Mouse (Mus musculus) hindlimb bud, embryonic 11.5 days (tissue): ENCODE data around the gene Dcakd.
"Not testable (repeated sequence)": the region's sequence is repeated elsewhere in the genome, so short reads cannot be mapped to it uniquely, and the experiment has no call there.

ENCODE experiments used
- DNase-seq: peaks from one replicate; pipeline ENCODE4 v3.0.0-alpha.2; 2012; ENCODE audit warnings: low read depth, low spot score; ENCODE audit errors: extremely low spot score

Gene Dcakd

DNA sequence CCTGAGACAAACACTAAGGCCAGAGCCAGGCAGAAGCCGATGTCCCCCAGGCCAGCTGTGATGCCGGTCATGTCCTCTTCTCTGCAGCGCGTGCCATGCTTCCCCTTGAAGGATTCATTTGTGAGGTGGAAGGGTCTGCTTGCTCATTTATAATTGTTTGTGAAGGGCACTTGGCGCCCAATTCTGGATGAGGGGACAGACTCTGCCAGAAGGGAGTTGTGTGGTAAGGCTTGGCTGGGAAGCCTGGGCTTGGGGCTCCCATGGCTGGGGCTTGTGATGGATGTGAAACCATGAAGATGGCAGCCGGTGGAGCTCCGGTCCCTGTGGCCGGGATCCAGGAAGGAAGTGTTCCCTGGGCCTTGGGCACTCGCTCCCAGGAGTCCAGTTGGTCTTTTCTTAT lies 44.0 kb downstream of the Dcakd start:
- no peak for DNase-seq

DNA sequence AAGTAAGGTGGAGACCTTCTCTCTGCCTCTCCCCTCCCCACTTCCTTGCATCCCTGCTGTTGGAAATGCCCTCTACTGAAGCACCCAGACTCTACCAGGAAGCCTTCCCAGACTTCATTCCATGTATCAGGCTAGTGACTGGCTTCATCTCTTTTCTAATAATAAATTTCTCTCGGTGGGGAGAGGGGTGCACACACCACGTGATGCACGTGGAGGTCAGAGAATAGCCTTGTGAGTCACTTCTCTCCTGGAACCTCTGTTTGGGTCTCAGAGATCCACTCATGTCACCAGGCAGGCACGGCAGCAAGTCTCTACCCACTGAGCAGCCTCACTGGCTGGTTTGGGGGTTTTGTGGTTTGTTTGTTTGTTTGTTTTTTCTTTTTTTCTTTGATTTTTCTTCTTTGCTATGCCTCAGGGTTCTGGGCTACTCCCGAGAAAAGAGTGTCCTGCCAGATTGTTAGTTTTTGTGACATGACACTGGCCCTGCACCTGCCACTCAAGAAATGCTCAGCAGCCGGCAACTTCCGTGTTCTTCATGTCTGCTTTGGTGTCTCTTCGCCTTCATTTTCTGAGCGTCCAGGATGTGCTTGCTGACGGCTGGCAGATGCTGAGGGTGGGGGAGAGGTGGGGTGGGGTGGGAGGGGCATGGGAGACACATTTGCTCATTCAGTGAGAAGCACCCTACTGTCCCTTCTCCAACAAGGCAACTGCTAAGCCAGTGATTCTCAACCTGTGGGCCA lies 46.8 kb downstream of the Dcakd start:
- DNase-seq, result no peak

GRCm38 (mm10) chr11:102978052-102978666 lies 50.0 kb downstream of the Dcakd start:
- no peak for DNase-seq

DNA sequence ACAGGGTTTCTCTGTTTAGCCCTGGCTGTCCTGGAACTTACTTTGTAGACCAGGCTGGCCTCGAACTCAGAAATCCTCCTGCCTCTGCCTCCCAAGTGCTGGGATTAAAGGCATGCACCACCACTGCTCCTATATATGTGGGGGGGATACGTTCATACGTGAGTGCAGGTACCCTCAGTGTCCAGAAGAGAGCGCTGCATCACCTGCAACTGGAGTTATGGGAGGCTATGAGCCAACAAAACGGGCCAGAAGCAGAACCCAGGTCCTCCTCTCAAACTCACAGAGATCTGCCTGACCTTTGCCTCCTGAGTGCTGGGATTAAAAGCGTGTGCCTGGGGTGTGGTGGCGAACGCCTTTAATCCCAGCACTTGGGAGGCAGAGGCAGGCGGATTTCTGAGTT lies 52.2 kb downstream of the Dcakd start:
- DNase-seq, result not testable (repeated sequence)

- no peak for DNase-seq
These were observed 55.8 kb downstream of the Dcakd start for GRCm38 (mm10) chr11:102972326-102972725.

DNA sequence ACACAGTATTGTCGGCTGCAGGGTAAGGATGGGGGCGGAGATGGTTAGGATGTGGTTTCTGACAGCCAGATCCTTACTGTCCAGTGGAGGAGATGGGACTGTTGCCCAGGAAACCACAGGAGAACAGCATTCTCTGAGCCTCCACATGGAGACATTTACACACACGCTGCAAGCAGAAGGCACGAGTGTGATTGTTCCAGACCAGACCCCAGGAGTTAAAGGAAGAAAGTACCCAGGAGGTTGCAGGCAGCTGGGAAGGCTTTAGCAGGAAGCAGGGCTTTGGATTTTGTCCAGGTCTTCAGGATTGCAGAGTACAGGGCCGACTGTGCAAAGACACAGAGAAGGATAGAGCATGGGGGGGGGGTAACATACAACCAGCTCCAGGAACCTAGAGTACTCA lies 56.5 kb downstream of the Dcakd start:
- DNase-seq, result no peak

- no peak for DNase-seq
These were observed 63.5 kb downstream of the Dcakd start for GRCm38 (mm10) chr11:102964547-102965091.

GRCm38 (mm10) chr11:102963855-102964546 lies 64.1 kb downstream of the Dcakd start:
- DNase-seq, result no peak

GRCm38 (mm10) chr11:102963246-102963854 lies 64.8 kb downstream of the Dcakd start:
- no peak for DNase-seq

DNA sequence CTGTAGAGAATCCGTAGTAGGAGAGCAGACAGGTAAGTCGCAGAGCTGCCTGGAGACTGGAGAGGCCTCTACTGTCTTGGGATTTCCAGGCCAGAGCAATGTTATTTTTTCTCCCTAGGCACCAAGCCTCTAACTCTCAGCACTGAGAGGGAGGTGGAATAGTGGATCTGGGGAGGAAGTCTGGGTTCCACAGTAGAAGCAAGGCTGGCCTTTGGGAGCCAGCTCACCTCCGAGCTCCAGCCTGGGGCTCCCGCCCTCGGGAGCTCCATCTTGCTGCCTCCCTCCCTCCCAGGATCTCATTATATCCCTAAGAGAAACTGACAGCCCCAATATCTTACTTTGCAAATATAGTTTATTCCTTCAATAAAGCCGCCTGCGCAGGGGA lies 65.3 kb downstream of the Dcakd start:
- DNase-seq, result no peak

DNA sequence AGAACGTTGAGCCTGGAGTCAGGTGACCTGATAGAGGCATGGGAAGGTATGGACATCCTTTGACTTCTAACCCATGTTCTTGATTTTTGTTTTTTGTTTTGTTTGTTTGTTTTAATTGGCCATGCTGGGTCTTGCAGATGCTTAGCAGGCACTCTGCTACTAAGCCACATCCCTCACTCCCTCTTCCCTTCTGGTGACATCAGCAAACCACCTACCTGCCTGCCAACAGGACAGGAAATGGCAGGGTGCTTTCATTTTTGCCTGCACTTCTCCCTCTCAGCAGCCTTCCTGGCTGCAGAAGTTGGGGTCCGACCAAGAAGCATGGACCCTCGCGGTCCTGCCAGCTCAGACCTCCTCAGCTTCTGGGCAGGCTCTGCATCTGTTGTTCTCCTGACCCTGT lies 67.1 kb downstream of the Dcakd start:
- no peak for DNase-seq

DNA sequence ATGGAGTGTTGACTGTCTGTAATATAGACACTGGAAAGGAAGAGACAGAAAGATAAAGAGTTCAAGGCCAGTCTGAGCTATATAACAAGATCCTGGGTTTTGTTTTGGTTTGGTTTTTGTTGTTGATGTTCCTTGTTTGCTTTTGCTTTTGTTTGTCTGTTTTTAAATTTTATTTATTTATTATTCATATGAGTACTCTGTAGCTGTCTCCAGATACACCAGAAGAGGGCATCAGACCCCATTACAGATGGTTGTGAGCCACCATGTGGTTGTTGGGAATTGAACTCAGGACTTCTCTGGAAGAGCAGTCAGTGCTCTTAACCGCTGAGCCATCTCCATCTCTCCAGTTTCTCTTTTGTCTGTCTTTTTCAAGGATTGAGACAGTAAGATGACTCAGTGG lies 69.3 kb downstream of the Dcakd start:
- DNase-seq, result no peak

- no peak for DNase-seq
These were observed 69.7 kb downstream of the Dcakd start for GRCm38 (mm10) chr11:102958431-102958830.

DNA sequence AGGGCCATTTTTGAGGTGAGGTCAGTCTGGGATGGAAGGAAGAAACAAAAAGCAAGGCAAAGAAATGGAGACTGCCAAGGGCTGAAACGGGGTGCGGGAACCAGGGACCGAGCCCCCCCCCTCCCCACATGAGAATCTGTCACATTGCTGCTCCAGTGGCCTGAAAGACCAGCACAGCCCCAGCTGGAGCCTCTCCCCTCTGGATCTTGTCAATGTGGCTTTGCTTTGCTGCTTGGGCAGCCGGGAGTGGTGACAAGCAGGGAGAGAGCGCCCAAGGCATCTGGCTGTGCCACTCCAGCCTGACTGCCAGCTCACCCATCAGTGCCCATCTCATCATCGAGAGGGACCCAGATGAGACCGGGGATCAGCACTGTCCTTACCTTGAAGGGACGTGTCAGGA lies 70.4 kb downstream of the Dcakd start:
- no peak for DNase-seq

GRCm38 (mm10) chr11:102956962-102957614 lies 71.0 kb downstream of the Dcakd start:
- DNase-seq, result no peak

GRCm38 (mm10) chr11:102952922-102953321 lies 75.2 kb downstream of the Dcakd start:
- DNase-seq, result no peak

- no peak for DNase-seq
These were observed 79.8 kb downstream of the Dcakd start for GRCm38 (mm10) chr11:102948043-102948961.

- no peak for DNase-seq
These were observed 81.2 kb downstream of the Dcakd start for GRCm38 (mm10) chr11:102946992-102947343.

DNA sequence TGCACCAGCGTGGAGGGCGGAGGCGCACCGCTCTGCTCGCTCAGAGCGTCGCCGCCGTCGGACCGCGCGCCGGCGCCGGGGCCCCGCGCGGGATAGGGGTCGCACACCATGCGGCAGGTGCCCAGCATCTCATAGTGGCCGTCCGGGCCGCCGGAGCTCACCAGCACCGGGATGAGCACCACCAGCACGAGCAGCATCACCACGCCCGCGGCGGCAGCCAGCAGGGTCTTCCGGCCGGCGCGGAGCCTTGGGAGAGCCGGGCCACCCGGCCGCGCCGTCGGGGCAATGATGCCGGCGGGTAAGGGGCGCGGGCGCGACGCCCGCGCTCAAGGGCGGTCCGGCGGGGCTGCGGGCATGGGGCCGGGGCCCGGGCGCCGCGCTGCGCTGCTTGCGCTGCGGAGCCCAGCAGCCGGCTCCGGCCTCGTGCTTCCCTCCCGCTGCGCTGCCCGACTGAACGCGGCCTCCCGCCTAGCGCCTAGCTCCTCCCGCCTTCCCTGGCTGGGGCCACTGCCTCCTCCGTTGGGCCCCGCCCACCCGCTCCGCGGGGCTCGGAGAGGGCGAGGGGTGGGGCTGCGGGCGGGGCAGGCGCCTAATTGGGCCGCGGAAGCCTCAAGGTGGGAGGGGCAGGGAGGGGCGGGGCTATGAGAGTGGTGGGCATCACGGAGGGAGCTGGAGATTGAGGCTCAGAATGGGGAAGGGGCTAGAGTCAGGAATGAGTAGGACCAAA lies 81.7 kb downstream of the Dcakd start, which contains the start of gene C1ql1:
TSS of gene C1ql1 (minus strand) at position 424 of the 727 bp plus-strand sequence.
- no peak for DNase-seq
